Mouse (Mus musculus) hindbrain, embryonic 13.5 days (tissue): ENCODE results near the gene Tnk1. TPM values are rescaled to one million over a fixed set of nuclear protein-coding genes. Genes with fewer than 3 reads are reported as not detected.

Experiments used
- ATAC-seq: fragments of 200-750 bp; cut with Nextera tagmentation; 2 replicates; pipeline ENCODE4 v1.8.0; 2017; ENCODE audit warnings: moderate TSS enrichment; ENCODE audit not compliant: low FRiP score
- H3K27ac ChIP-seq: fragments of 300-500 bp; sonication (generic); 2 replicates; pipeline ENCODE4 v1.5.1; 2015; ENCODE audit warnings: inconsistent platforms, mild to moderate bottlenecking, moderate library complexity
- H3K27me3 ChIP-seq: fragments of 300-500 bp; sonication (generic); 2 replicates; pipeline ENCODE4 v1.6.1; 2015; ENCODE audit warnings: mild to moderate bottlenecking, inconsistent platforms
- H3K36me3 ChIP-seq: fragments of 300-500 bp; sonication (generic); 2 replicates; pipeline ENCODE4 v1.6.1; 2015; ENCODE audit warnings: mild to moderate bottlenecking, inconsistent platforms
- H3K4me1 ChIP-seq: fragments of 300-500 bp; sonication (generic); replicated peaks from 2 replicates; pipeline ENCODE4 v1.6.1; 2015; ENCODE audit warnings: inconsistent platforms
- H3K4me2 ChIP-seq: fragments of 300-500 bp; sonication (generic); 2 replicates; pipeline ENCODE4 v1.6.1; 2015; ENCODE audit warnings: inconsistent platforms, mild to moderate bottlenecking, moderate library complexity
- H3K4me3 ChIP-seq: fragments of 300-500 bp; sonication (generic); 2 replicates; pipeline ENCODE4 v1.5.1; 2015; ENCODE audit warnings: mild to moderate bottlenecking, inconsistent platforms
- H3K9ac ChIP-seq: fragments of 300-500 bp; sonication (generic); 2 replicates; pipeline ENCODE4 v1.6.1; 2015; ENCODE audit warnings: mild to moderate bottlenecking, inconsistent platforms
- H3K9me3 ChIP-seq: fragments of 300-500 bp; sonication (generic); 2 replicates; pipeline ENCODE4 v1.6.1; 2016; ENCODE audit warnings: inconsistent platforms
- WGBS: fragments of 180-500 bp; shearing (Covaris S2); methylation state at CpG from one replicate; pipeline ENCODE4 v1.1.7; 2015; 5-methylcytosine and 5-hydroxymethylcytosine counted together
- polyA plus RNA-seq: library from polyadenylated mRNA; unstranded; fragments of >200 nt; fragmentation: Nextera tagmentation; extraction: Ambion mirVana; gene quantifications from 2 replicates; pipeline ENCODE4 v1.2.1, GENCODE M21; 2015

Tnk1 gene
- polyA plus RNA-seq, 1 experiment from 2014 or later = 0.23 TPM

GRCm38 (mm10) chr11:69884663-69885062 is 26.1 kb upstream of the Tnk1 start:
- Histone ChIP-seq H3K4me1 (peaks cover 18% of the 10 kb centered on the region), H3K36me3 (no peaks in the 10 kb centered on the region), H3K4me2 (no peak overlapping the region), H3K27me3 (peaks cover 34% of the 10 kb centered on the region), H3K9me3 (no peaks in the 10 kb centered on the region), H3K4me3 (no peak overlapping the region), H3K9ac (no peak overlapping the region), H3K27ac (no peak overlapping the region)
- 86% methylated on average over 8 of the region's 8 CpGs for WGBS
- no peak for ATAC-seq

GRCm38 (mm10) chr11:69884240-69884639 is 25.7 kb upstream of the Tnk1 start:
- H3K9me3 ChIP-seq = no peaks in the 10 kb centered on the region
- H3K9ac ChIP-seq = no peak overlapping the region
- 84% methylated on average over 9 of the region's 9 CpGs for WGBS
- peaks cover 22% of the 10 kb centered on the region for H3K4me1 ChIP-seq
- H3K4me2 ChIP-seq = no peak overlapping the region
- ATAC-seq = no peak
- no peak overlapping the region for H3K27ac ChIP-seq
- H3K36me3 ChIP-seq = no peaks in the 10 kb centered on the region
- H3K4me3 ChIP-seq = no peak overlapping the region
- H3K27me3 ChIP-seq = peaks cover 38% of the 10 kb centered on the region

GRCm38 (mm10) chr11:69883527-69884151 is 25.1 kb upstream of the Tnk1 start:
- 91% methylated on average over 8 of the region's 8 CpGs for WGBS

GRCm38 (mm10) chr11:69883066-69883465 is 24.5 kb upstream of the Tnk1 start:
- H3K27ac ChIP-seq = no peak overlapping the region
- H3K4me1 ChIP-seq = peaks cover 32% of the 10 kb centered on the region
- peaks cover 42% of the 10 kb centered on the region for H3K27me3 ChIP-seq
- 62% methylated on average over 4 of the region's 4 CpGs for WGBS
- no peak overlapping the region for H3K4me2 ChIP-seq
- H3K9ac ChIP-seq = no peak overlapping the region
- H3K36me3 ChIP-seq = no peaks in the 10 kb centered on the region
- H3K9me3 ChIP-seq = no peaks in the 10 kb centered on the region
- no peak overlapping the region for H3K4me3 ChIP-seq
- no peak for ATAC-seq

More at GRCm38 (mm10) chr11:69883527-69884151, 25.1 kb upstream of the Tnk1 start:
- Histone ChIP-seq H3K4me3 (no peak overlapping the region), H3K36me3 (no peaks in the 10 kb centered on the region), H3K27me3 (peaks cover 42% of the 10 kb centered on the region), H3K9ac (no peak overlapping the region), H3K4me1 (peaks cover 27% of the 10 kb centered on the region), H3K9me3 (no peaks in the 10 kb centered on the region), H3K27ac (no peak overlapping the region), H3K4me2 (no peak overlapping the region)
- no peak for ATAC-seq

GRCm38 (mm10) chr11:69881787-69882670 is 23.5 kb upstream of the Tnk1 start:
- Histone ChIP-seq H3K4me1 (peaks cover 34% of the 10 kb centered on the region), H3K27ac (no peak overlapping the region)

GRCm38 (mm10) chr11:69880853-69881603 is 22.5 kb upstream of the Tnk1 start, which contains the start of gene Kctd11:
Gene Kctd11, minus strand, starts transcription at chr11:69881406.
- WGBS = under 1% methylated on average over 41 of the region's 46 CpGs
- no peaks in the 10 kb centered on the region for H3K36me3 ChIP-seq
- no peaks in the 10 kb centered on the region for H3K9me3 ChIP-seq
- H3K27me3 ChIP-seq = peaks cover 42% of the 10 kb centered on the region
- peak within 1 kb of the TSS; percentile 71 for H3K9ac ChIP-seq
- ATAC-seq = peak; percentile 82
- H3K27ac ChIP-seq = peak within 1 kb of the TSS; percentile 58
- H3K4me2 ChIP-seq = peak within 1 kb of the TSS; percentile 73
- peak within 1 kb of the TSS; percentile 40 for H3K4me3 ChIP-seq
- H3K4me1 ChIP-seq = peaks cover 36% of the 10 kb centered on the region

More at GRCm38 (mm10) chr11:69881787-69882670, 23.5 kb upstream of the Tnk1 start:
- ATAC-seq = no peak
- Histone ChIP-seq H3K9ac (0 out of 2 replicates have a peak overlapping the region, but pooled peaks have one; percentile 71), H3K4me2 (peak overlapping the region; percentile 73), H3K27me3 (peaks cover 42% of the 10 kb centered on the region), H3K36me3 (no peaks in the 10 kb centered on the region), H3K4me3 (peak overlapping the region; percentile 40), H3K9me3 (no peaks in the 10 kb centered on the region)
- WGBS = 64% methylated on average over 21 of the region's 21 CpGs

GRCm38 (mm10) chr11:69880506-69880852 is 21.9 kb upstream of the Tnk1 start:
- WGBS = under 1% methylated on average over 18 of the region's 18 CpGs
- ATAC-seq = no peak; the same call in 1 of the 2 replicates
- Histone ChIP-seq H3K36me3 (no peaks in the 10 kb centered on the region), H3K27ac (peak overlapping the region; percentile 58), H3K4me3 (peak overlapping the region; percentile 40), H3K27me3 (peaks cover 40% of the 10 kb centered on the region), H3K9me3 (no peaks in the 10 kb centered on the region), H3K4me1 (peaks cover 36% of the 10 kb centered on the region), H3K9ac (peak overlapping the region; percentile 71), H3K4me2 (peak overlapping the region; percentile 73)

GRCm38 (mm10) chr11:69879711-69880110 is 21.2 kb upstream of the Tnk1 start:
- Histone ChIP-seq H3K4me2 (peak overlapping the region; percentile 73), H3K4me1 (peaks cover 36% of the 10 kb centered on the region), H3K36me3 (no peaks in the 10 kb centered on the region), H3K27me3 (peaks cover 38% of the 10 kb centered on the region), H3K9ac (peak overlapping the region; percentile 58), H3K27ac (no peak overlapping the region), H3K9me3 (no peaks in the 10 kb centered on the region), H3K4me3 (peak overlapping the region; percentile 40)
- ATAC-seq = no peak
- 60% methylated on average over 15 of the region's 15 CpGs for WGBS

- no peak overlapping the region for H3K9ac ChIP-seq
- H3K36me3 ChIP-seq = no peaks in the 10 kb centered on the region
- H3K27me3 ChIP-seq = peaks cover 36% of the 10 kb centered on the region
- 0 out of 2 replicates have a peak overlapping the region, but pooled peaks have one; percentile 73 for H3K4me2 ChIP-seq
- H3K4me3 ChIP-seq = no peak overlapping the region
- H3K27ac ChIP-seq = no peak overlapping the region
- WGBS = 89% methylated on average over 6 of the region's 6 CpGs
- no peaks in the 10 kb centered on the region for H3K9me3 ChIP-seq
- peaks cover 36% of the 10 kb centered on the region for H3K4me1 ChIP-seq
- no peak for ATAC-seq
Measured at GRCm38 (mm10) chr11:69878952-69879351, 20.4 kb upstream of the Tnk1 start.

- Histone ChIP-seq H3K4me2 (no peak overlapping the region), H3K36me3 (no peaks in the 10 kb centered on the region), H3K4me3 (no peak overlapping the region), H3K9ac (no peak overlapping the region), H3K9me3 (no peaks in the 10 kb centered on the region), H3K27ac (0 out of 2 replicates have a peak overlapping the region, but pooled peaks have one; percentile 30), H3K27me3 (peaks cover 35% of the 10 kb centered on the region), H3K4me1 (peaks cover 36% of the 10 kb centered on the region)
- ATAC-seq = no peak
- WGBS = 79% methylated on average over 3 of the region's 3 CpGs
Measured at GRCm38 (mm10) chr11:69878399-69878798, 19.9 kb upstream of the Tnk1 start.

- 0 out of 2 replicates have a peak within 1 kb of the TSS, but pooled peaks have one; percentile 30 for H3K27ac ChIP-seq
- H3K4me1 ChIP-seq = peaks cover 36% of the 10 kb centered on the region
- H3K4me3 ChIP-seq = peak within 1 kb of the TSS; percentile 12; the same call in 1 of the 2 replicates
- no peak within 1 kb of the TSS for H3K9ac ChIP-seq
- no peak for ATAC-seq
- H3K27me3 ChIP-seq = peaks cover 35% of the 10 kb centered on the region
- H3K4me2 ChIP-seq = peak within 1 kb of the TSS; percentile 33
- no peaks in the 10 kb centered on the region for H3K36me3 ChIP-seq
- H3K9me3 ChIP-seq = no peaks in the 10 kb centered on the region
- WGBS = 95% methylated on average over 11 of the region's 11 CpGs
Measured at GRCm38 (mm10) chr11:69877878-69878277, 19.3 kb upstream of the Tnk1 start, which contains the start of gene Tmem95. Gene Tmem95, minus strand, starts transcription at chr11:69878018.
